Mouse (Mus musculus) skeletal muscle tissue, postnatal 0 days (tissue): ENCODE measurements around the gene Neurod6. TPM values are rescaled to one million over a fixed set of nuclear protein-coding genes. Genes with fewer than 3 reads are reported as not detected.

Experiments used
- polyA plus RNA-seq: library from polyadenylated mRNA; unstranded; fragments of >200 nt; fragmentation: Nextera tagmentation; extraction: Ambion mirVana; gene quantifications from 2 replicates; pipeline ENCODE4 v1.2.1, GENCODE M21; 2015

Neurod6 gene
- not detected in 2 replicates for polyA plus RNA-seq

GRCm38 (mm10) chr6:55680974-55681373 is at the start of gene Neurod6:
Neurod6 (minus strand) TSS chr6:55681263.

Other genes starting within 250 kb of the Neurod6 start
- 2.8 and 3.1 TPM in 2 replicates for gene Adcyap1r1, start 229.3 kb downstream of the Neurod6 start, polyA plus RNA-seq
- not detected in 2 replicates for gene Itprid1, start 155.6 kb upstream of the Neurod6 start, polyA plus RNA-seq